Mouse (Mus musculus): Measurements from ENCODE around the gene Pdzd2. TPM values are rescaled to one million over a fixed set of nuclear protein-coding genes. Genes with fewer than 3 reads are reported as not detected.

Gene Pdzd2
- polyA plus RNA-seq, 1 experiment, result 4.2 TPM

- WGBS, result 91% methylated on average over 6 of the region's 6 CpGs
- no peaks in the 10 kb centered on the region for H3K4me1 ChIP-seq (replicated peaks; ENCODE audit: control insufficient read depth, insufficient read depth, low read length)
- TF ChIP-seq CTCF (IDR thresholded peaks at IDR 0.05; ENCODE audit: borderline replicate concordance, control insufficient read depth, extremely low read depth, insufficient read depth, low read length, poor library complexity), result no peak
- no peak for TF ChIP-seq POLR2A (IDR thresholded peaks at IDR 0.05; ENCODE audit: control insufficient read depth, extremely low read depth, insufficient read depth, low read length, poor library complexity)
- no peak overlapping the region for H3K27ac ChIP-seq (ENCODE audit: control insufficient read depth, insufficient read depth, low read length)
- no peaks in the 10 kb centered on the region for H3K36me3 ChIP-seq (ENCODE audit: control insufficient read depth, insufficient read depth, low read length)
- no peaks in the 10 kb centered on the region for H3K27me3 ChIP-seq (ENCODE audit: control insufficient read depth, insufficient read depth, low read length)
- DNase-seq, result no peak
- no peak overlapping the region for H3K4me3 ChIP-seq (ENCODE audit: control insufficient read depth, insufficient read depth, low read length)
These were observed 59.7 kb downstream of the Pdzd2 start for GRCm38 (mm10) chr15:12679996-12680395.

- 84% methylated on average over 2 of the region's 2 CpGs for WGBS
- H3K36me3 ChIP-seq (ENCODE audit: control insufficient read depth, insufficient read depth, low read length), result no peaks in the 10 kb centered on the region
These were observed 61.1 kb downstream of the Pdzd2 start for GRCm38 (mm10) chr15:12678540-12679112.

GRCm38 (mm10) chr15:12675366-12675765 lies 64.4 kb downstream of the Pdzd2 start:
- Histone ChIP-seq H3K27me3 (ENCODE audit: control insufficient read depth, insufficient read depth, low read length) (no peaks in the 10 kb centered on the region), H3K27ac (ENCODE audit: control insufficient read depth, insufficient read depth, low read length) (no peak overlapping the region), H3K36me3 (ENCODE audit: control insufficient read depth, insufficient read depth, low read length) (no peaks in the 10 kb centered on the region), H3K4me1 (replicated peaks; ENCODE audit: control insufficient read depth, insufficient read depth, low read length) (no peaks in the 10 kb centered on the region), H3K4me3 (ENCODE audit: control insufficient read depth, insufficient read depth, low read length) (no peak overlapping the region)
- 86% methylated on average over 3 of the region's 3 CpGs for WGBS
- no peak for TF ChIP-seq POLR2A (IDR thresholded peaks at IDR 0.05; ENCODE audit: control insufficient read depth, extremely low read depth, insufficient read depth, low read length, poor library complexity)
- TF ChIP-seq CTCF (IDR thresholded peaks at IDR 0.05; ENCODE audit: borderline replicate concordance, control insufficient read depth, extremely low read depth, insufficient read depth, low read length, poor library complexity), result no peak
- DNase-seq, result no peak

More at GRCm38 (mm10) chr15:12678540-12679112, 61.1 kb downstream of the Pdzd2 start:
- DNase-seq, result no peak
- TF ChIP-seq POLR2A (IDR thresholded peaks at IDR 0.05; ENCODE audit: control insufficient read depth, extremely low read depth, insufficient read depth, low read length, poor library complexity) (no peak), CTCF (IDR thresholded peaks at IDR 0.05; ENCODE audit: borderline replicate concordance, control insufficient read depth, extremely low read depth, insufficient read depth, low read length, poor library complexity) (no peak)
- H3K4me1 ChIP-seq (replicated peaks; ENCODE audit: control insufficient read depth, insufficient read depth, low read length), result no peaks in the 10 kb centered on the region
- no peak overlapping the region for H3K4me3 ChIP-seq (ENCODE audit: control insufficient read depth, insufficient read depth, low read length)
- no peaks in the 10 kb centered on the region for H3K27me3 ChIP-seq (ENCODE audit: control insufficient read depth, insufficient read depth, low read length)
- H3K27ac ChIP-seq (ENCODE audit: control insufficient read depth, insufficient read depth, low read length), result no peak overlapping the region

GRCm38 (mm10) chr15:12674026-12674425 lies 65.7 kb downstream of the Pdzd2 start:
- Histone ChIP-seq H3K4me1 (replicated peaks; ENCODE audit: control insufficient read depth, insufficient read depth, low read length) (no peaks in the 10 kb centered on the region), H3K36me3 (ENCODE audit: control insufficient read depth, insufficient read depth, low read length) (no peaks in the 10 kb centered on the region), H3K27me3 (ENCODE audit: control insufficient read depth, insufficient read depth, low read length) (no peaks in the 10 kb centered on the region), H3K27ac (ENCODE audit: control insufficient read depth, insufficient read depth, low read length) (no peak overlapping the region), H3K4me3 (ENCODE audit: control insufficient read depth, insufficient read depth, low read length) (no peak overlapping the region)
- no peak for DNase-seq
- WGBS, result 93% methylated on average over 5 of the region's 5 CpGs
- no peak for TF ChIP-seq CTCF (IDR thresholded peaks at IDR 0.05; ENCODE audit: borderline replicate concordance, control insufficient read depth, extremely low read depth, insufficient read depth, low read length, poor library complexity)
- TF ChIP-seq POLR2A (IDR thresholded peaks at IDR 0.05; ENCODE audit: control insufficient read depth, extremely low read depth, insufficient read depth, low read length, poor library complexity), result no peak

GRCm38 (mm10) chr15:12667760-12668520 lies 71.8 kb downstream of the Pdzd2 start:
- WGBS, result 59% methylated on average over 21 of the region's 21 CpGs
- Histone ChIP-seq H3K27ac (ENCODE audit: control insufficient read depth, insufficient read depth, low read length) (no peak overlapping the region), H3K36me3 (ENCODE audit: control insufficient read depth, insufficient read depth, low read length) (no peaks in the 10 kb centered on the region), H3K4me1 (replicated peaks; ENCODE audit: control insufficient read depth, insufficient read depth, low read length) (0 out of 2 replicates have a peak, but pooled peaks cover 3% of the 10 kb centered on the region), H3K4me3 (ENCODE audit: control insufficient read depth, insufficient read depth, low read length) (peak overlapping the region; percentile 12), H3K27me3 (ENCODE audit: control insufficient read depth, insufficient read depth, low read length) (no peaks in the 10 kb centered on the region)
- DNase-seq, result peak; percentile 18
- TF ChIP-seq CTCF (IDR thresholded peaks at IDR 0.05; ENCODE audit: borderline replicate concordance, control insufficient read depth, extremely low read depth, insufficient read depth, low read length, poor library complexity) (no peak), POLR2A (IDR thresholded peaks at IDR 0.05; ENCODE audit: control insufficient read depth, extremely low read depth, insufficient read depth, low read length, poor library complexity) (no peak)

GRCm38 (mm10) chr15:12665946-12666345 lies 73.8 kb downstream of the Pdzd2 start:
- H3K4me3 ChIP-seq (ENCODE audit: control insufficient read depth, insufficient read depth, low read length), result no peak overlapping the region
- 92% methylated on average over 6 of the region's 6 CpGs for WGBS
- H3K4me1 ChIP-seq (replicated peaks; ENCODE audit: control insufficient read depth, insufficient read depth, low read length), result 0 out of 2 replicates have a peak, but pooled peaks cover 3% of the 10 kb centered on the region
- no peak overlapping the region for H3K27ac ChIP-seq (ENCODE audit: control insufficient read depth, insufficient read depth, low read length)
- H3K27me3 ChIP-seq (ENCODE audit: control insufficient read depth, insufficient read depth, low read length), result no peaks in the 10 kb centered on the region
- H3K36me3 ChIP-seq (ENCODE audit: control insufficient read depth, insufficient read depth, low read length), result no peaks in the 10 kb centered on the region
- TF ChIP-seq CTCF (IDR thresholded peaks at IDR 0.05; ENCODE audit: borderline replicate concordance, control insufficient read depth, extremely low read depth, insufficient read depth, low read length, poor library complexity) (no peak), POLR2A (IDR thresholded peaks at IDR 0.05; ENCODE audit: control insufficient read depth, extremely low read depth, insufficient read depth, low read length, poor library complexity) (no peak)
- DNase-seq, result no peak
